Mouse (Mus musculus) forebrain, embryonic 14.5 days (tissue): Measurements from ENCODE around the gene Brms1. TPM values are rescaled to one million over a fixed set of nuclear protein-coding genes. Genes with fewer than 3 reads are reported as not detected.

Experiments used
- ATAC-seq: fragments of 200-750 bp; cut with Nextera tagmentation; 2 replicates; pipeline ENCODE4 v1.8.0; 2017; ENCODE audit warnings: mild to moderate bottlenecking, moderate library complexity
- DNase-seq: peaks from one replicate; pipeline ENCODE4 v3.0.0-alpha.2; 2015; ENCODE audit warnings: low spot score
- H3K27ac ChIP-seq: fragments of 300-500 bp; sonication (generic); 2 replicates; pipeline ENCODE4 v1.5.1; 2014; ENCODE audit warnings: low read depth, mild to moderate bottlenecking, control low read depth, low read length, moderate library complexity
- H3K27me3 ChIP-seq: fragments of 300-500 bp; sonication (generic); replicated peaks from 2 replicates; pipeline ENCODE4 v1.6.1; 2014; ENCODE audit warnings: low read length, control low read depth, mixed read lengths; ENCODE audit not compliant: control insufficient read depth, insufficient read depth
- H3K36me3 ChIP-seq: fragments of 300-500 bp; sonication (generic); 2 replicates; pipeline ENCODE4 v1.6.1; 2014; ENCODE audit warnings: low read length, control low read depth; ENCODE audit not compliant: control insufficient read depth, insufficient read depth
- H3K4me1 ChIP-seq: fragments of 300-500 bp; sonication (generic); 2 replicates; pipeline ENCODE4 v1.6.1; 2014; ENCODE audit warnings: antibody characterized with exemption, low read length, control low read depth; ENCODE audit not compliant: control insufficient read depth, insufficient read depth
- H3K4me2 ChIP-seq: fragments of 300-500 bp; sonication (generic); 2 replicates; pipeline ENCODE4 v1.6.1; 2014; ENCODE audit warnings: mild to moderate bottlenecking, control low read depth, low read length
- H3K4me3 ChIP-seq: fragments of 300-500 bp; sonication (generic); 2 replicates; pipeline ENCODE4 v1.5.1; 2014; ENCODE audit warnings: low read depth, low read length, control low read depth
- H3K9ac ChIP-seq: fragments of 300-500 bp; sonication (generic); 2 replicates; pipeline ENCODE4 v1.6.1; 2014; ENCODE audit warnings: mild to moderate bottlenecking, low read length, control low read depth, moderate library complexity
- H3K9me3 ChIP-seq: fragments of 300-500 bp; sonication (generic); replicated peaks from 2 replicates; pipeline ENCODE4 v1.6.1; 2016; ENCODE audit warnings: low read length, control low read depth, mixed read lengths; ENCODE audit not compliant: control insufficient read depth
- WGBS: fragments of 180-500 bp; shearing (Covaris S2); extraction: QIAGEN DNeasy Blood & Tissue Kit; methylation state at CpG from one replicate; pipeline ENCODE4 v1.1.7; 2014; 5-methylcytosine and 5-hydroxymethylcytosine counted together
- polyA plus RNA-seq: library from polyadenylated mRNA; unstranded; fragments of >200 nt; fragmentation: Nextera tagmentation; extraction: Ambion mirVana; gene quantifications from 2 replicates; pipeline ENCODE4 v1.2.1, GENCODE M21; 2014

Gene Brms1
- polyA plus RNA-seq, 1 experiment from 2014 or later = 56.2 TPM

- Histone ChIP-seq H3K9ac (no peak overlapping the region), H3K4me2 (no peak overlapping the region), H3K4me3 (no peak overlapping the region), H3K27me3 (no peaks in the 10 kb centered on the region), H3K4me1 (peaks cover 2% of the 10 kb centered on the region; the same call in 1 of the 2 replicates), H3K9me3 (no peaks in the 10 kb centered on the region), H3K36me3 (peaks cover 40% of the 10 kb centered on the region), H3K27ac (no peak overlapping the region)
- ATAC-seq (no peak), DNase-seq (no peak)
- 85% methylated on average over 3 of the region's 3 CpGs for WGBS
Measured at GRCm38 (mm10) chr19:5032686-5033085, 8.5 kb upstream of the Brms1 start.

- Histone ChIP-seq H3K9me3 (no peaks in the 10 kb centered on the region), H3K27ac (no peak overlapping the region), H3K4me1 (peaks cover 18% of the 10 kb centered on the region), H3K36me3 (peaks cover 6% of the 10 kb centered on the region), H3K4me2 (no peak overlapping the region), H3K9ac (no peak overlapping the region), H3K27me3 (no peaks in the 10 kb centered on the region), H3K4me3 (no peak overlapping the region)
- WGBS = 77% methylated on average over 4 of the region's 4 CpGs
- no peak for DNase-seq
- ATAC-seq = no peak
Measured at GRCm38 (mm10) chr19:5036577-5036976, 4.6 kb upstream of the Brms1 start.

- peak; percentile 57 for ATAC-seq
- whole genome bisulfite sequencing = 4% methylated on average over 32 of the region's 32 CpGs
- no peaks in the 10 kb centered on the region for H3K9me3 ChIP-seq
Measured at GRCm38 (mm10) chr19:5037678-5038571, 3.2 kb upstream of the Brms1 start.

GRCm38 (mm10) chr19:5038709-5039156 is 2.4 kb upstream of the Brms1 start, which contains the start of the genes B4gat1 and AC124502.3:
Gene B4gat1, plus strand, starts transcription at chr19:5038826.
Gene AC124502.3, plus strand, starts transcription at chr19:5038891.
- Histone ChIP-seq H3K9ac (peak within 1 kb of the TSS; percentile 92), H3K4me2 (peak within 1 kb of the TSS; percentile 98), H3K4me1 (peaks cover 22% of the 10 kb centered on the region), H3K4me3 (peak within 1 kb of the TSS; percentile 79), H3K36me3 (peaks cover 7% of the 10 kb centered on the region), H3K9me3 (no peaks in the 10 kb centered on the region), H3K27ac (peak within 1 kb of the TSS; percentile 86), H3K27me3 (no peaks in the 10 kb centered on the region)
- peak; percentile 94 for ATAC-seq
- WGBS = 0% methylated on average over 44 of the region's 44 CpGs
- DNase-seq = peak; percentile 98

More at GRCm38 (mm10) chr19:5037678-5038571, 3.2 kb upstream of the Brms1 start:
- Histone ChIP-seq H3K27me3 (no peaks in the 10 kb centered on the region), H3K9ac (peak overlapping the region; percentile 92), H3K4me1 (peaks cover 22% of the 10 kb centered on the region), H3K4me2 (peak overlapping the region; percentile 98), H3K36me3 (peaks cover 4% of the 10 kb centered on the region; the same call in 1 of the 2 replicates), H3K4me3 (peak overlapping the region; percentile 79), H3K27ac (peak overlapping the region; percentile 86)
- DNase-seq = peak; percentile 92

- Histone ChIP-seq H3K9ac (peak overlapping the region; percentile 92), H3K27ac (peak overlapping the region; percentile 86; the same call in 1 of the 2 replicates), H3K4me3 (peak overlapping the region; percentile 79), H3K27me3 (no peaks in the 10 kb centered on the region), H3K4me2 (peak overlapping the region; percentile 98), H3K9me3 (no peaks in the 10 kb centered on the region), H3K36me3 (peaks cover 11% of the 10 kb centered on the region), H3K4me1 (peaks cover 22% of the 10 kb centered on the region)
- 8% methylated on average over 41 of the region's 41 CpGs for WGBS
- DNase-seq (no peak), ATAC-seq (peak; percentile 11)
Measured at GRCm38 (mm10) chr19:5039301-5040114, 1.6 kb upstream of the Brms1 start.

GRCm38 (mm10) chr19:5041588-5041987 is 434 bp downstream of the Brms1 start:
- peak overlapping the region; percentile 92 for H3K9ac ChIP-seq
- peak overlapping the region; percentile 79 for H3K4me3 ChIP-seq
- peaks cover 22% of the 10 kb centered on the region for H3K4me1 ChIP-seq
- no peaks in the 10 kb centered on the region for H3K27me3 ChIP-seq
- peak overlapping the region; percentile 98 for H3K4me2 ChIP-seq
- H3K27ac ChIP-seq = peak overlapping the region; percentile 10; the same call in 1 of the 2 replicates
- ATAC-seq (no peak; the same call in 1 of the 2 replicates), DNase-seq (no peak)
- H3K9me3 ChIP-seq = no peaks in the 10 kb centered on the region
- H3K36me3 ChIP-seq = peaks cover 25% of the 10 kb centered on the region
- 2% methylated on average over 16 of the region's 16 CpGs for WGBS

GRCm38 (mm10) chr19:5045531-5045930 is 4.4 kb downstream of the Brms1 start:
- WGBS = 86% methylated on average over 4 of the region's 4 CpGs
- ATAC-seq = no peak
- Histone ChIP-seq H3K27me3 (peaks cover 4% of the 10 kb centered on the region; the same call in 1 of the 2 replicates), H3K9ac (no peak overlapping the region), H3K4me2 (no peak overlapping the region), H3K36me3 (peaks cover 50% of the 10 kb centered on the region), H3K27ac (no peak overlapping the region), H3K4me1 (peaks cover 6% of the 10 kb centered on the region), H3K4me3 (no peak overlapping the region), H3K9me3 (no peaks in the 10 kb centered on the region)
- no peak for DNase-seq

GRCm38 (mm10) chr19:5048138-5049056 is 7.2 kb downstream of the Brms1 start:
- no peak overlapping the region for H3K4me2 ChIP-seq
- peaks cover 42% of the 10 kb centered on the region for H3K36me3 ChIP-seq
- H3K27ac ChIP-seq = no peak overlapping the region
- no peaks in the 10 kb centered on the region for H3K9me3 ChIP-seq
- H3K4me3 ChIP-seq = no peak overlapping the region
- peaks cover 30% of the 10 kb centered on the region for H3K27me3 ChIP-seq
- H3K9ac ChIP-seq = no peak overlapping the region
- no peaks in the 10 kb centered on the region for H3K4me1 ChIP-seq
- WGBS = 79% methylated on average over 14 of the region's 14 CpGs
- DNase-seq (no peak), ATAC-seq (no peak)
